Mouse (Mus musculus): ENCODE measurements around the gene Mybpc2.

Mybpc2 gene

GRCm38 (mm10) chr7:44524502-44524901 is at the start of gene Mybpc2:
TSS of gene Mybpc2 (minus strand) at chr7:44524656.
- DNase-seq, result no peak

DNA sequence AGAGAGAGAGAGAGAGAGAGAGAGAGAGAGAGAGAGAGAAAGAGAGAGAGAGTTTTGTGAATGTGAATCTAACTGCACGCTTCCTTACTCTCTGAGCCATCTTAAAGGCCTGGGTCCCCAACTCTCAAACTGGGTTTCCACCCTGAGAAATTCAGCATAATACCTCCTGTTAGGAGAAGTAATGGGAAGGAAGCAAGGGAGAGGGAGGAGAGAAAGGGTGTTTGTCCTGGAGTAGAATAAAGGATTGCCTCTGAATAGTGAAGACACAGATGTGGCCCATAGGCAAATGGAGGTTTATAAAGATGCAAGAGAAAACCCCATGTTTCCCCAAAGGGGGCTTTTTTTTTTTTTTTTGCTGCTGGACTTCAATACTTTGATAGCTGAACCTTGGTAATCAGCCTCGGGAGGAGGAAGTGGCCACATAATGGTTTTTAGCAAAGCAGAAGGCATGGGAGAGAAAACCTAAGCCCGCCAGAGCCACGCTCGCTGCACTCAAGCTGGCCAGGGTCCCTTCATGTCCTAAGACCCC is 48.6 kb upstream of the Mybpc2 start:
- no peak for DNase-seq

GRCm38 (mm10) chr7:44572213-44572701 is 47.8 kb upstream of the Mybpc2 start, which contains the start of gene Napsa:
TSS of gene Napsa (plus strand) at chr7:44572380.
- DNase-seq, result no peak

DNA sequence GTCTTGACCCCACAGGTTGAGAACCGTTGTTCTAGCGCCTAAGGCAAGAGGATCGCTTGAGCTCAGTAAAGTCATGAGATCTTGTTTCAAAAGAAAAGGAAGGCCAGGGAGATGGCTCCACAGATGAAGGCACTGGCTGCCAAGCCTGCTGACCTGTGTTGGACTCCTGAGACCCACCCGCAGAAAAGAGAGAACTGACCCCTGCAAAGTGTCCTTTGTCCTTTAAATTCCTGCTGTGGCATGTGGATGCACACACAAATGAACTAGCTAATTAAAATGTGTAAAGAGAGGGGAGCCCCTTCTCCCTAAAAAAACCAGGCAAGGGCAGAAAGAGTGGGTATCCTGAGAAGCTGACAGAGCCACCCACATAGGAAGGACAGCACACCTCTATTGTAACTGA is 47.4 kb upstream of the Mybpc2 start:
- no peak for DNase-seq

- no peak for DNase-seq
Observed at GRCm38 (mm10) chr7:44570989-44571388, 46.5 kb upstream of the Mybpc2 start.

DNA sequence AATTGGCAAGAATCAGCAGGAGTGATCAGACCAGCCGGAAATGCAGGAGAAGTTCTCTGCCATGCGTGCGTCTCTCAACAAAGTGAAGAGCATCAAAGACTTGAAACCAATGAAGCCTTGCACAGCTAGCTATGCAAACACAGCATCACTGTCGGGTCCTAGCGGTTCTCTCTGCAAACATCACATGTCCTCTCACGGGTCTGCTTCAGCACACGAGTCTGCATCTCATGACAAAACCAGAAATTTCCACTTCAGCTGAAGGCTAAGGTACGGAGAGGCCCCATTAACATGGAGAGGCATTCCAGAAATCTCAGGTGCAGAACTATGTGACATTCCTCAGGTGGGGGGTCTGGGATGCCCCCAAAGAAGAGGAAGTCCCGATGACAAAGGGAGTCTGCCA is 44.3 kb upstream of the Mybpc2 start:
- no peak for DNase-seq

GRCm38 (mm10) chr7:44565414-44565813 is 41.0 kb upstream of the Mybpc2 start:
- DNase-seq, result no peak

DNA sequence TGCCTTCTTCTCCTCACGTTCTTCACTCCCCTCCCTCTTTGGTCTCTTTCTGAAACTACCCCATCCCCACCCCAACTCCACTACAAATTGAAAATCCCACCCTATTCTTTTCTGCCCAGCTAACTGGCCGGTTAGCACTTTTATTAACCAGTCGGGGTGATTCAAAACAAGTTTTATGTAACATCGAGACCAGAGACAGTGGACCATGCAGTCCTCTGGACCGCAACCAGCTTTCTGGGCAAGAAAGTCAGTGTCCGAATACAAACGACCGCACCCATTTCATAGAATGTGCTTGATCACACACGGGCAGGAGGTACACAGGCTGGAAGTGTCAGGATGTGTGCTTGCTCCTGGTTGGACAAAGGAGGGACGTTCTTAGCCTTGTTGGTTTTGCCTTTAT is 40.0 kb upstream of the Mybpc2 start:
- DNase-seq, result no peak

- no peak for DNase-seq
Observed at GRCm38 (mm10) chr7:44563284-44563683, 38.8 kb upstream of the Mybpc2 start.

DNA sequence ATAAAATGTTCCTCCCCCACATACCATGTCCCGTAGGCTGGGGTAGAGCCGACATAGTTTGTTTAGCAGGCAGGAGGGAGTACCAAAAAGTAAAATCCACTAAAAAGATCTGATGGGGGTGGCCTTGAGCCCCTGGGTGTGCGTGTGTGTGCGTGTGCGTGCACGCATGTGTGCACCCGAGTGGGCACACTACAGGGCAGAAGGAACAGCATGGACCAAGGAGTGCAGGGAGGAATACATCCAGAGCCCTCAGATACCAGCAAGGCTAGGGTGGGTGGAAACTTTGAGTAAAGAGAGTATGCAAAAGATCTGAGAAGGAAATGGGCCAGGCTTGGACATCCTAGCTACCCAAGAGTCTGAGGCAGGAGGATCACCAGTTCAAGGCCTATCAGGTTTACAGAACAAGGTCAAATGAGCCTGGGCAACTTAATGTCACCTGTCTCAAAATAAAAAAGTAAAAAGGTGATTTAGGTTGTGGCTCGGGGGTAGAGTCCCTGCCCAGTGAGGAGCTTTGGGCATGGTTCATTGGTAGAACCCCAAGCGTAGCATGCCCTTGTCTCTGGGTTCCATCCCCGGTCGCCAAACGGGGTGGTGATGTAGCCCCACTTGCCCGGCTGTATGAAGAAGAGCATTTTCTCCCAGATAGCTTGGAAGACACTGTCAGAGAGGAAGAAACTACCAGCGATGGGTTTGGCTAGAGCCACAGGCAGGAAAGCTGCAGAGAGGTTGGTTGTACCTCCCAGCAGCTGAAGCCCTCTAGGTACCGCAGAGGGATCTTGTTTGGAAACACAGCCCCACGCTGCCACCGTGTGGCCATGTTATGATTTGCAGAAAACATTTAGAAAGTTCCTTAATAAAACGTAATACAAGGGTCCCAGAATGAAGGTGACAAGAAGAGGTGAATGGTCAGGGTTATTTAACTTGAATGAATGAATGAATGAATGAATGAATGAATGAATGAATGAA is 36.3 kb upstream of the Mybpc2 start:
- DNase-seq, result peak; percentile 91

GRCm38 (mm10) chr7:44557629-44558028 is 33.2 kb upstream of the Mybpc2 start:
- no peak for DNase-seq

DNA sequence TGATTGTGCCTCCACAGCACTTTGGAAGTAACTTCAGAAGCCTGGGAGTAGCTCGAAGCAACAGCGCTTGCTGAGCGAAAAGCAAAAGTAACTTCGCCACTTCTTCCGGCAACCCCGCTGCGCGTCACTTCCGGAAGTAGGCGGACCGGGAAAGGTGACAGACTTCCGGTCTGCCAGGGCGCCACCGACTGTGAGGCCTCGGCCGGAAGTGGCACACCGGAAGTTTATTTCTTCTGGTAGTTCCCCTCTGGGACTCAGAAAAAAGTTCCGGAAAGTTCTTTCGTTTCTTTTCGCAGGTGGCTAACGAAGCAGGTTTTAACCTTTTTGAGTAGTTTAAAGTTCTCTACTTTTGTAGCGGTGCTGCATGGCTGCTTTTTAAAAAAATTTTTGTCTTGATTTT is 29.4 kb upstream of the Mybpc2 start, which contains the start of gene Nr1h2:
TSS of gene Nr1h2 (minus strand) at position 126 of the 400 bp plus-strand sequence.
- peak; percentile 97 for DNase-seq

GRCm38 (mm10) chr7:44553196-44553764 is 28.8 kb upstream of the Mybpc2 start:
- DNase-seq, result peak; percentile 95

DNA sequence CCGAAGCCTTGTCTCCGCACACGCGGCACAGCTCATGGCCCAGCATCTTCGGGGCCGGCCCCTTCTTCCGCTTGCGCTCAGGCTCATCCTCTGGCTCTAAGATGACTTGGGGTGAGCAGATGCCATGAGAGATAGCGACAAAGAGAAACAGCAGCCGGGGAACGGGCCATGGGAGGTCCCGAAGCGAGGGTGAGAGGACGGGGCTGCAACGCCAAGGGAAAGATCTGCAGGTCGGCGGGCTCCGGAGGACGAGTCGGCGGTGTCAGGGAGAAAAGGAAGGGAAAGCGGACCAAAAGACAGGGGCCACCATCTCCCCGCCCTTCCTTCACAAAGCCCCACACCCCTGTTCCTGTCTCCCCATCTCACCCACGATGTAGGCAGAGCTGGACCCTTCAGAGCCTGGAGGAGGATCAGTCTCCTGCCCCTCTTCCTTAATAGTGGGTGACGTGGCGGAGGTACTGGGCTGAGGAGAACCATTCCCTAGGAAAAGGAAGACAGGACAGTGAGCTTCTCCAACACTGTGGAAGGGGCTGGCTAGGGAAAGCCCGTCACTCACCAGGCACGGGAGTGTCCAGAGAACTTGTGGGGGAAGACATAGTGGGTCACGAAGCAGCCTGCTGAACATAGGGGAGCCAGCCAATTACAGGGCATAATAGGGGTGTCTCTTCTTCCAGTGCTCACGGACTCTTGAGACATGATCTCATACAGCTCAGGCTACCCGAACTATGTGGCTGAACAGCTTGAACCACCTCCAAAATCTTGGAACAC is 27.9 kb upstream of the Mybpc2 start:
- peak; percentile 22 for DNase-seq

DNA sequence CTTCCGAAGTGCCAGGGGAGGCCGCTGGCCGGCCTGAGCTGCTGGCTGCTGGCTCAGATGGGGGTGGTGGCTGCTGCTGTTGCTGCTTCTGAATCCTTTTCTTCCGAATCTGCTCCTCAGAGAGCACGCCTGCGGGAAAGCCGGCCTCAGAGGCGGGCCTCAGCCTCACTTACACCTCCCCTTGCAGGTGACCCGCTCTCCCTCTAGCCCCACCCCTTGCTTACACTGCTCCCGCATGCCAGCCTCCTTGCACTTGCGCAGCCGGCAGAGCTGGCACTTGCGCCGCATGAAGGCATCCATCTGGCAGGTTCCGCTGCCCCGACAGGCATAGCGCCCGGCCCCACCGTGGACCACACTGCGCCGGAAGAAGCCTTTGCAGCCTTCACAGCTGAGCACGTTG is 27.3 kb upstream of the Mybpc2 start:
- DNase-seq, result peak; percentile 30

DNA sequence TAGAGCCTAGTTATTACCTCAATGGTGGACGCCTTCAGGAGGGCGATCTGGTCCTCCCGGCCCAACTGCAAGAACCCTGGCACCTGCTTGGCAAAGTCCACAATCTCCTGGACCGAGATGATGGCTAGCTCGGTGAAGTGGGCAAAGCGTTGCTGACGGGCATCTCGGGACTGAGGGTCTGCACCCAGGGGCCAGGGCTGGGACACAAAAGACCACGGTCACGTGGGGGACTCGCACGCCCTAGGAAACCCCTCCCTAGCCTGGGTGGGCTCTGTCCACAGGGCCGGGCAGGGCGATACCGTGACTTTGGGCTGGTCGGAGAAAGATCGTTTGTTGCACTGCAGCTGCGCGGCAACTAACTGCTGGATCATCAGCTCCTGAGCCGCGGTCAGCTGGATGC is 26.8 kb upstream of the Mybpc2 start:
- peak; percentile 20 for DNase-seq

GRCm38 (mm10) chr7:44550409-44550678 is 25.9 kb upstream of the Mybpc2 start:
- no peak for DNase-seq

- peak; percentile 24 for DNase-seq
Observed at GRCm38 (mm10) chr7:44549621-44550408, 25.4 kb upstream of the Mybpc2 start.

DNA sequence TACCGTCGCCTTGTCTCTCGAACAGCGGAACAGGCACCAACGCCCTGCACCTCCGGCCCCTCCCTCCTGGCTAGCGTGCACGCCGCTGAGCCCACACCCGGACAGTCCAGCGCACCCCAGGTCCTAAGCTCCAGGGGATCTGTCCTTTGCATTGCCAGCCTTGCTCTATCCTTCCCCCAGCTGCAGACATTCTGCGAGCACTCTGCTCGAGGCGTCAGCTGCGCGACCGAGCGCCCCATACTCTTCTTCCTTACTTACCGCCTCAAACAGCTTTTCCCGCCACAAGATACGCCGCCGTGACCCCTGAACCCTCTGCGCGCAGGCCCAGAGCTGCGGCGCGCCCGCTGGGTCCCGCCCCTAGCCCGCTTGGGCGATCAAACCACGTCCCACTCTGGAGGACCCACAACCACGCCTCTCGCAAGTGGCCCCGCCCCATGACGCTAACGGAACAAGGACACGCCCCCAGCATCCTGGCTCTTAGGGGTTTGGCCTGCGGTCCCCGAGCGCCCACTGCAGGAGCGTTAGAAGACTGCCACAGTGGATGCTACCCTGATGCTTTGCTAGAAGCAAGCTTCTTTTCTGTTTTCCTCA is 24.1 kb upstream of the Mybpc2 start, which contains the start of gene Pold1:
TSS of gene Pold1 (minus strand) at position 353 of the 591 bp plus-strand sequence.
- peak; percentile 100 for DNase-seq

DNA sequence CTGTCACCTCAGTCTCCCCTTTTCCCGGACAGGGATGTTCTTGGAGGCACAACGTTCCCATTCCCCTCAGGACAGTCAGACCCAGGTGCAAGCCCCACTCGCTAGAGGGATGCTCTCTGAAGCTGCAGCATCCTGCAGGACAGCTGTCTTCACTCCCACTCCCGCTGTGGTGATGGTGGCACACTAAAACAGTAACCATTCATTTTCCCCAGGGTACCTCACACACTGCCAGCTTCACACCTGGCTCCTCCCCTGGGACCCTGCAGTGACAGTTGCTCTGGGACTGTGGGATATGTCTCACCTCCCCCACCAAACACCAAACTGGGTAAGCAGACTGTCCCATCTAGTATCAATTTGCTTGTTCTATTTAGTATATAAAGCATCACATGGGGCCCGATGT is 23.3 kb upstream of the Mybpc2 start:
- DNase-seq, result no peak

DNA sequence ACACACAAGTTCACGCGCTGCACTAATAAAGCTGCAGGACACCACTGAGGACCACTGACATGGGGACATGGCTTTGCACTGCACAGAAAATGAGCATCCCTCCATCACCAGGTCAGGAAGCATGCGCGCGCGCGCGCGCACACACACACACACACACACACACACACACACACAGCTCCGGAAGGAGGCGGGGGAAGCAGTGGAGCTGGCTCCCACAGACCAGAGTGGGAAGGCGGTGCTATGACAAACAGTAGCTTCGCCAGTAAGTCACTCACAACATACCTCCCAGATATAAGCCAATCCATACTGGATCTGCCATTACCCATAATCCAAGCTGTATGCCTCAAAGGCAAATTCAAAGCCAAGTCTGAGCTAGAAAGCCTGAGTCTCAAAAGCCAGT is 22.6 kb upstream of the Mybpc2 start:
- DNase-seq, result no peak

DNA sequence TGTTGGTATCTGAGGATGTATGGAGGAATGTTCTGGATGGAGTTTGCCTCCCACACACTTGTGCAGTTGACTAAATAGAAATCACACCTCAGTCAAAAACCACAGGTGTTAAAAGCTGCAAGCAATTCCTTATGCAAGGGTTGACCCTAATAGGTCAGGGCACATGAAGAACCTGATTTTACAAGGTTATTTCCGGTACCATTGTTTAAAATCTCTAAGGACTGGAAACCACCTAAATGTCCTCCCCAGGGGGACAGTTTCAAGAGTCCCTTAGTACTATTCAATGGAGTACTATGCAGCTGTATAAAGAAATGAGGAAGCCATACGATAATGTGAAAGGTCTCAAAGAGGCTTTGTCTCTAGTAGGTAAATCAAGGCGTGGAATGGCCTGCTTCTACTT is 21.8 kb upstream of the Mybpc2 start:
- no peak for DNase-seq
